Mouse (Mus musculus): ENCODE measurements around the gene Csf1. TPM values are rescaled to one million over a fixed set of nuclear protein-coding genes. Genes with fewer than 3 reads are reported as not detected.
"Not testable (repeated sequence)": the region's sequence is repeated elsewhere in the genome, so short reads cannot be mapped to it uniquely, and the experiment has no call there.

Gene Csf1
- total RNA-seq, 2 experiments from 2014 or later, result 13.2 to 34.7 TPM

GRCm38 (mm10) chr3:107750775-107751540 lies 9.3 kb downstream of the Csf1 start:
- DNase-seq (ENCODE audit: low spot score in 2 of 2), result no peak

- DNase-seq (ENCODE audit: low spot score in 2 of 2), result peak in 1 of 2 experiments; percentile 20
Observed at GRCm38 (mm10) chr3:107749446-107749845, 10.8 kb downstream of the Csf1 start.

- DNase-seq (ENCODE audit: low spot score in 2 of 2), result no peak
Observed at GRCm38 (mm10) chr3:107748260-107748955, 11.9 kb downstream of the Csf1 start.

- no peak for DNase-seq (ENCODE audit: low spot score in 2 of 2)
Observed at GRCm38 (mm10) chr3:107746026-107746425, 14.2 kb downstream of the Csf1 start.

- DNase-seq (ENCODE audit: low spot score in 2 of 2), result no peak
Observed at GRCm38 (mm10) chr3:107743650-107744049, 16.6 kb downstream of the Csf1 start.

- DNase-seq (ENCODE audit: low spot score in 2 of 2), result no peak
Observed at GRCm38 (mm10) chr3:107743107-107743506, 17.2 kb downstream of the Csf1 start.

GRCm38 (mm10) chr3:107742071-107742710 lies 18.1 kb downstream of the Csf1 start:
- no peak for DNase-seq (ENCODE audit: low spot score in 2 of 2)

GRCm38 (mm10) chr3:107741387-107741786 lies 18.9 kb downstream of the Csf1 start:
- DNase-seq (ENCODE audit: low spot score in 2 of 2), result no peak

GRCm38 (mm10) chr3:107740578-107741207 lies 19.6 kb downstream of the Csf1 start:
- no peak for DNase-seq (ENCODE audit: low spot score in 2 of 2)

GRCm38 (mm10) chr3:107739966-107740365 lies 20.3 kb downstream of the Csf1 start:
- DNase-seq (ENCODE audit: low spot score in 2 of 2), result no peak

GRCm38 (mm10) chr3:107739456-107739855 lies 20.8 kb downstream of the Csf1 start:
- DNase-seq (ENCODE audit: low spot score in 2 of 2), result no peak

GRCm38 (mm10) chr3:107738620-107739019 lies 21.6 kb downstream of the Csf1 start:
- no peak for DNase-seq (ENCODE audit: low spot score in 2 of 2)

GRCm38 (mm10) chr3:107737609-107738190 lies 22.6 kb downstream of the Csf1 start:
- DNase-seq (ENCODE audit: low spot score in 2 of 2), result no peak

- DNase-seq (ENCODE audit: low spot score in 2 of 2), result not testable (repeated sequence)
Observed at GRCm38 (mm10) chr3:107735620-107736019, 24.6 kb downstream of the Csf1 start.

- no peak for DNase-seq (ENCODE audit: low spot score in 2 of 2)
Observed at GRCm38 (mm10) chr3:107733329-107733728, 26.9 kb downstream of the Csf1 start.

GRCm38 (mm10) chr3:107730236-107730635 lies 30.0 kb downstream of the Csf1 start:
- DNase-seq (ENCODE audit: low spot score in 2 of 2), result no peak

GRCm38 (mm10) chr3:107728509-107728908 lies 31.8 kb downstream of the Csf1 start:
- no peak for DNase-seq (ENCODE audit: low spot score in 2 of 2)

GRCm38 (mm10) chr3:107715971-107716370 lies 44.3 kb downstream of the Csf1 start:
- no peak for DNase-seq (ENCODE audit: low spot score in 2 of 2)

- no peak for DNase-seq (ENCODE audit: low spot score in 2 of 2)
Observed at GRCm38 (mm10) chr3:107714276-107714933, 45.9 kb downstream of the Csf1 start.

- DNase-seq (ENCODE audit: low spot score in 2 of 2), result no peak
Observed at GRCm38 (mm10) chr3:107712081-107712480, 48.2 kb downstream of the Csf1 start.

GRCm38 (mm10) chr3:107709156-107709555 lies 51.1 kb downstream of the Csf1 start:
- no peak for DNase-seq (ENCODE audit: low spot score in 2 of 2)
